Mouse (Mus musculus): ENCODE data around the gene Cul4a. TPM values are rescaled to one million over a fixed set of nuclear protein-coding genes. Genes with fewer than 3 reads are reported as not detected.
A peak's percentile ranks its signal among the peaks of the same experiment; 100 is the strongest.
"Not testable (repeated sequence)": the region's sequence is repeated elsewhere in the genome, so short reads cannot be mapped to it uniquely, and the experiment has no call there.

Gene Cul4a
- 70.1 and 80.9 TPM in 2 replicates for polyA plus RNA-seq (2015; fragmentation: Nextera tagmentation; extraction: Ambion mirVana)

DNA sequence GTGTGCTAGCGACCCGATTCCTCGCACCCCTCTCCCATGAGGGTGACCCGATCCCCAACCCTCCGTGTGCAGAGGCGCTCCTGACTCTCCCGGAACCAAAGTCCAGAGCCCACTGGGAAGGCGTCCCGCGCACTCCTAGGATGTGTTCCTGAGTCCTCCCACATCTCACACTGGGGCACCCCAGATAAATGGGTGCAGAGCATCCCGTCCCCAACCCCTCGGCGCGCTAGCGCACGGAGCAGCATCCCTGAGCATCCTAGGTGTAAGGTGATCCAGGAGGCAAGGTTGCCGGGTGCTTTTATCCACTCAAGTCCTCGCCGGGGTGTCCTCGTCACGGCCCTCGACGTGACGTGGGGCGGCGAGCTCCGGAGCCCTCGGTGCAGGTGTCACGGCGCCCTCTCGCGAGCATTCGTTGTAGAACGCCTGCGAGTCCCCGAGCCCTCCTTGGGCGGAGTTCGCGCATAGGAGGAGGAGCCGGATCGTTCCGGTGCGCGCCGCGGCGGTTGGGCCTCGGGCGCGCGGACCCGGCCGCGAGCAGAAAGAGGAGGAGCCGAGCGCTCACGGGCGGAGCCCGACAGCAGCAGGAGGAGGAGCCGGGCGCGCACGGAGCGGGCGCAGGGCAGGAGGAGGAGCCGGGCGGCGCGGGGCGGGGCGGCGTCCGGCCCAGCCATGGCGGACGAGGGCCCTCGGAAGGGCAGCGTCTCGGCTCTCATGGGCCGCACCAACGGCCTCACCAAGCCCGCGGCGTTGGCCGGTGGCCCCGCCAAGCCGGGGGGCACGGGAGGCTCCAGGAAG, at the start of gene Cul4a, which contains the start of gene Pcid2:
Gene Cul4a (plus strand): TSS at position 535 of the 795 bp plus-strand sequence.
Gene Pcid2 (minus strand): TSS at position 373 of the 795 bp plus-strand sequence.
- Histone ChIP-seq H3K4me1 (replicated peaks; ENCODE audit: control insufficient read depth, insufficient read depth, low read length) (peaks cover 17% of the 10 kb centered on the region), H3K27me3 (replicated peaks; ENCODE audit: control insufficient read depth, insufficient read depth, low read length) (no peaks in the 10 kb centered on the region), H3K27ac (ENCODE audit: low read length) (peak within 1 kb of the TSS; percentile 94), H3K36me3 (ENCODE audit: control insufficient read depth, insufficient read depth) (peaks cover 2% of the 10 kb centered on the region; the same call in 1 of the 2 replicates), H3K9ac (replicated peaks; ENCODE audit: low read depth, low read length) (peak within 1 kb of the TSS; percentile 96), H3K4me2 (ENCODE audit: low read length) (peak within 1 kb of the TSS; percentile 90), H3K4me3 (replicated peaks; ENCODE audit: low read length) (peak within 1 kb of the TSS; percentile 99), H3K9me3 (ENCODE audit: control insufficient read depth, low read length) (no peaks in the 10 kb centered on the region)
- WGBS = under 1% methylated on average over 86 of the region's 87 CpGs
- peak; percentile 94 for ATAC-seq

DNA sequence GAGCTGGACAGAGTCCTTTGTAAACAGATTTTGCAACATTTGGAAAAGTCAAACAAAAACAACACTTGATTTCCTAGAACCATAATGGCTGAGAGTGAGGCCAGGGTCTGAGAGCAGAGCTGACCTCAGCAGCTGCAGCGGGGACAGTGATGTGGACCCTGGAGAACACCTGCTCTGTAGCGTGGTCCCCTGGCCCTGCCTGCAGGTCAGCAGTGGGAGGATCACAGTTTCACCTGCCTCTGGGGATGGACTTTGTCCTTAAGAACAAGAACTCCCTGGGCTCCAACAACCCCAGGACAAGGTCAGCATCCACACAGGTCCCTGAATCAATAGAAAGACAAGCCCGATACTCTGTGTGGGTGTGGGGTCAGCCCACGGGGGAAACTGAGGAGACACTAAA, 48.1 kb upstream of the Cul4a start:
- H3K36me3 ChIP-seq (ENCODE audit: control insufficient read depth, insufficient read depth) = no peaks in the 10 kb centered on the region
- H3K27ac ChIP-seq (ENCODE audit: low read length) = no peak overlapping the region
- H3K9me3 ChIP-seq (ENCODE audit: control insufficient read depth, low read length) = no peaks in the 10 kb centered on the region
- H3K27me3 ChIP-seq (replicated peaks; ENCODE audit: control insufficient read depth, insufficient read depth, low read length) = no peaks in the 10 kb centered on the region
- no peak for ATAC-seq
- no peak overlapping the region for H3K4me3 ChIP-seq (replicated peaks; ENCODE audit: low read length)
- H3K9ac ChIP-seq (replicated peaks; ENCODE audit: low read depth, low read length) = no peak overlapping the region
- H3K4me2 ChIP-seq (ENCODE audit: low read length) = no peak overlapping the region
- no peaks in the 10 kb centered on the region for H3K4me1 ChIP-seq (replicated peaks; ENCODE audit: control insufficient read depth, insufficient read depth, low read length)
- WGBS = 86% methylated on average over 4 of the region's 4 CpGs

DNA sequence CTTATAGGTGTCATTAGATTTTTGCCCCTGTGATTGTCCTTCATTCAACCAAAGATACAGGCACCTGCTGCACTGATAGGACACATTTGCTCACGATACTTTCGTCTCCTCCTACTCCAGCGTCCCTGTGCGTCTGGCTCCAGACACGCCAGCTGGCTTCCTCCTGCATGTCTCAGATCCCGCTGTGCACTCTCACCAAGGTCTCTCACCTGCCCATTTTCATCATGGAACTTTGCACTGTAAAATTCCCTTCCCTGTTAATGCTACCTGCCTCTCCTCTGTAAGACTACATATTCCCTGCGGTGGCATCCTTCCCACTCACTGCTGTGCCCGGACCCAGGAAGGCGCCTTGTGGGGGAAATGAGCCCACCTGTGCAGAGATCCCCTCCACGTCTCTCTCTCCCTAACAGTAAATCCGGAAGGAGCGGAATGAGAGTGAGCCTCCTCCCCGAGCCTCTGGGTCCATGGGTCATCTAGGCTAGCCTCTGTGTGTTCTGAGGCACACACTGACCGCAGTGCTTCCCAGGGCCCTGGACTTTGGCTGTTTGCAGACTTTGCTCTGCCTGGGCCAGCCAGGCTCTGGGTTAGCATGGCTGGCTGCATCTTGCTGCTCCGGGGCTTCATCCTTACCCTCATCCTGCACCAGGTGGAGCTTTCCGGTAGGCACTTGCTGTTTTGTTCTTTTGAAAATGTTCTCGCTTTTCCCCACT, 44.8 kb upstream of the Cul4a start, which contains the start of gene Proz:
Gene Proz (plus strand): TSS at position 474 of the 710 bp plus-strand sequence.
- no peaks in the 10 kb centered on the region for H3K9me3 ChIP-seq (ENCODE audit: control insufficient read depth, low read length)
- no peak within 1 kb of the TSS for H3K4me3 ChIP-seq (replicated peaks; ENCODE audit: low read length)
- no peak within 1 kb of the TSS for H3K27ac ChIP-seq (ENCODE audit: low read length)
- H3K4me1 ChIP-seq (replicated peaks; ENCODE audit: control insufficient read depth, insufficient read depth, low read length) = no peaks in the 10 kb centered on the region
- no peak within 1 kb of the TSS for H3K9ac ChIP-seq (replicated peaks; ENCODE audit: low read depth, low read length)
- no peak within 1 kb of the TSS for H3K4me2 ChIP-seq (ENCODE audit: low read length)
- ATAC-seq = no peak
- no peaks in the 10 kb centered on the region for H3K27me3 ChIP-seq (replicated peaks; ENCODE audit: control insufficient read depth, insufficient read depth, low read length)
- no peaks in the 10 kb centered on the region for H3K36me3 ChIP-seq (ENCODE audit: control insufficient read depth, insufficient read depth)
- 81% methylated on average over 17 of the region's 17 CpGs for WGBS

GRCm38 (mm10) chr8:13063112-13063511, 42.3 kb upstream of the Cul4a start:
- H3K36me3 ChIP-seq (ENCODE audit: control insufficient read depth, insufficient read depth) = no peaks in the 10 kb centered on the region
- no peak overlapping the region for H3K4me3 ChIP-seq (replicated peaks; ENCODE audit: low read length)
- H3K27ac ChIP-seq (ENCODE audit: low read length) = no peak overlapping the region
- H3K27me3 ChIP-seq (replicated peaks; ENCODE audit: control insufficient read depth, insufficient read depth, low read length) = no peaks in the 10 kb centered on the region
- ATAC-seq = no peak
- H3K9me3 ChIP-seq (ENCODE audit: control insufficient read depth, low read length) = no peaks in the 10 kb centered on the region
- H3K9ac ChIP-seq (replicated peaks; ENCODE audit: low read depth, low read length) = no peak overlapping the region
- no peaks in the 10 kb centered on the region for H3K4me1 ChIP-seq (replicated peaks; ENCODE audit: control insufficient read depth, insufficient read depth, low read length)
- H3K4me2 ChIP-seq (ENCODE audit: low read length) = no peak overlapping the region
- 79% methylated on average over 16 of the region's 16 CpGs for WGBS

GRCm38 (mm10) chr8:13073255-13073654, 32.2 kb upstream of the Cul4a start:
- Histone ChIP-seq H3K36me3 (ENCODE audit: control insufficient read depth, insufficient read depth) (peaks cover 29% of the 10 kb centered on the region), H3K27me3 (replicated peaks; ENCODE audit: control insufficient read depth, insufficient read depth, low read length) (no peaks in the 10 kb centered on the region), H3K27ac (ENCODE audit: low read length) (no peak overlapping the region), H3K4me2 (ENCODE audit: low read length) (no peak overlapping the region), H3K4me1 (replicated peaks; ENCODE audit: control insufficient read depth, insufficient read depth, low read length) (no peaks in the 10 kb centered on the region), H3K4me3 (replicated peaks; ENCODE audit: low read length) (no peak overlapping the region), H3K9ac (replicated peaks; ENCODE audit: low read depth, low read length) (no peak overlapping the region), H3K9me3 (ENCODE audit: control insufficient read depth, low read length) (no peaks in the 10 kb centered on the region)
- ATAC-seq = no peak
- WGBS = 97% methylated on average over 11 of the region's 11 CpGs

- 96% methylated on average over 8 of the region's 8 CpGs for WGBS
- Histone ChIP-seq H3K4me1 (replicated peaks; ENCODE audit: control insufficient read depth, insufficient read depth, low read length) (no peaks in the 10 kb centered on the region), H3K27me3 (replicated peaks; ENCODE audit: control insufficient read depth, insufficient read depth, low read length) (no peaks in the 10 kb centered on the region), H3K36me3 (ENCODE audit: control insufficient read depth, insufficient read depth) (peaks cover 38% of the 10 kb centered on the region), H3K9ac (replicated peaks; ENCODE audit: low read depth, low read length) (no peak overlapping the region), H3K27ac (ENCODE audit: low read length) (no peak overlapping the region), H3K4me3 (replicated peaks; ENCODE audit: low read length) (no peak overlapping the region), H3K9me3 (ENCODE audit: control insufficient read depth, low read length) (no peaks in the 10 kb centered on the region), H3K4me2 (ENCODE audit: low read length) (no peak overlapping the region)
- no peak for ATAC-seq
These were observed 30.4 kb upstream of the Cul4a start for GRCm38 (mm10) chr8:13075044-13075443.

- peaks cover 40% of the 10 kb centered on the region for H3K36me3 ChIP-seq (ENCODE audit: control insufficient read depth, insufficient read depth)
- H3K4me1 ChIP-seq (replicated peaks; ENCODE audit: control insufficient read depth, insufficient read depth, low read length); H3K27ac ChIP-seq (ENCODE audit: low read length); ATAC-seq; H3K9me3 ChIP-seq (ENCODE audit: control insufficient read depth, low read length); H3K9ac ChIP-seq (replicated peaks; ENCODE audit: low read depth, low read length); H3K4me2 ChIP-seq (ENCODE audit: low read length); H3K4me3 ChIP-seq (replicated peaks; ENCODE audit: low read length); H3K27me3 ChIP-seq (replicated peaks; ENCODE audit: control insufficient read depth, insufficient read depth, low read length): not testable (repeated sequence)
- 90% methylated on average over 1 of the region's 1 CpGs for WGBS
These were observed 29.8 kb upstream of the Cul4a start for GRCm38 (mm10) chr8:13075579-13075978.

DNA sequence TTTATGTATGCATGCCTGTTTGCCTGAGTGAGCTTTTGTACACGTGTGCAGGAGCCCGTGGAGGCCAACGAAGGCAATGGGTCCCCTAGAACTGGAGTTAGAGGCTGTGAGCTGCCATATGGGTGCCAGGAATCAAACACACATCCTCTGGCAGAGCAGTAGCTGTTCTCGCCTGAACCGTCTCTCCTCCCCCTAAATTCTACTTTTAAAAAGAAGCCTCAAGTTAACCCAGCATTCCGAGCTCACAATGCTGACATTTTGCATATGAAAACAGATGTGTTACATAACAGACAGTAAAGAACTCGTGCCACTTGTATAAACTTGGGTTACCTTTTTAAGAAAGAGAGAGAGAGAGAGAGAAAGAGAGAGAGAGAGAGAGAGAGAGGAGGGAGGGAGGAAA, 27.9 kb upstream of the Cul4a start:
- H3K4me2 ChIP-seq (ENCODE audit: low read length) = no peak overlapping the region
- peaks cover 45% of the 10 kb centered on the region for H3K36me3 ChIP-seq (ENCODE audit: control insufficient read depth, insufficient read depth)
- H3K4me3 ChIP-seq (replicated peaks; ENCODE audit: low read length) = no peak overlapping the region
- H3K9me3 ChIP-seq (ENCODE audit: control insufficient read depth, low read length) = no peaks in the 10 kb centered on the region
- WGBS = 84% methylated on average over 7 of the region's 7 CpGs
- no peak overlapping the region for H3K27ac ChIP-seq (ENCODE audit: low read length)
- no peaks in the 10 kb centered on the region for H3K27me3 ChIP-seq (replicated peaks; ENCODE audit: control insufficient read depth, insufficient read depth, low read length)
- no peak overlapping the region for H3K9ac ChIP-seq (replicated peaks; ENCODE audit: low read depth, low read length)
- ATAC-seq = no peak
- no peaks in the 10 kb centered on the region for H3K4me1 ChIP-seq (replicated peaks; ENCODE audit: control insufficient read depth, insufficient read depth, low read length)

- H3K4me2 ChIP-seq (ENCODE audit: low read length) = peak overlapping the region; percentile 85
- no peaks in the 10 kb centered on the region for H3K27me3 ChIP-seq (replicated peaks; ENCODE audit: control insufficient read depth, insufficient read depth, low read length)
- peak; percentile 83 for ATAC-seq
- peaks cover 17% of the 10 kb centered on the region for H3K4me1 ChIP-seq (replicated peaks; ENCODE audit: control insufficient read depth, insufficient read depth, low read length)
- peak overlapping the region; percentile 94 for H3K27ac ChIP-seq (ENCODE audit: low read length)
- peak overlapping the region; percentile 96 for H3K9ac ChIP-seq (replicated peaks; ENCODE audit: low read depth, low read length)
- H3K4me3 ChIP-seq (replicated peaks; ENCODE audit: low read length) = peak overlapping the region; percentile 99
- H3K36me3 ChIP-seq (ENCODE audit: control insufficient read depth, insufficient read depth) = peaks cover 4% of the 10 kb centered on the region; the same call in 1 of the 2 replicates
- WGBS = under 1% methylated on average over 45 of the region's 45 CpGs
- H3K9me3 ChIP-seq (ENCODE audit: control insufficient read depth, low read length) = no peaks in the 10 kb centered on the region
These were observed 732 bp upstream of the Cul4a start for GRCm38 (mm10) chr8:13104691-13105086.
